Mouse (Mus musculus) lung, postnatal 36 days (tissue): Measurements from ENCODE around the gene Aldh16a1.

ENCODE experiments used
- DNase-seq: peaks from one replicate; pipeline ENCODE4 v3.0.0; 2022; ENCODE audit warnings: mixed read lengths

Gene Aldh16a1

DNA sequence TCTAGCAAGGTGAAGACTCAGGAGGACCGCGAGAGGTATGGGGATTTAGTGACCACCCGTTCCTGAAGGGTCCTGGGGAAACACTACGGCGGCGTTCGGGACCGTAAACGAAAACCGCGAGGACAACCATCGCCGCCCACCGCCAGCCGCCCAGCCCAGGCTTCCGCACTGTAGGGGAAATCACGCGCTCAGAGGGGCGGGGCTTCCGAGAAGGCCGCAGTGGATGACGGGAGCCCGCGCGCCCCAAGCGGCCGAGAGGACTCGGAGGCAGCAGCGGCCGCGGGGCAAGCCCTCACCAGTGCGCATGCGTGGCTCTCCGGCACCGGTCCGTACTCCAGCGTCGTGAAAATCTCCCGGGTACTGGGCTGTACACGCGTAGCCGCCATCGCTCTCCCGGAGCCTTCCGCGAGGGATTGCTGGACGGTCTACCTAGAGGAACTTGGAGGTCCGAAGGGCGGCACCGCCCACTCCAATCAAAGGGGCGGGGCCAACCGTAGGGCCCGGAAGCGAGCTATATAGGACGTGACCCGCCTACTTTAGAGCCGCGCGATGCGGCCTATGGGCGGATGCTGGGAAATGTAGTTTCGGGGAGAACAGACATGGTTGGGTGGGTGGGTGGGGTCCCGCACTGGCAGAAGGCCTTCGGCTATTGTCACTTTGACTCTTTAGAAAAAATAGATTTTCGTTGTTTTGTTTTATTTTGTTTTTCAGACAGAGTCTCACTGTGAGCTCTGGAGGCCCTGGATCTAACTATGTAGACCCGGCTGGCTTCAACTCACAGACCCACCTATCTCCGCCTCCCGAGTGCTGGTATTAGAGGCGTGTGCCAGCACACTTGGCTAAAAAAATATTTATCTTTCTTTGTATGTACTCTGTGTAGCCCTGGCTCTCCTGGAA is at the start of gene Aldh16a1, which contains the start of gene Pih1d1:
Gene Aldh16a1 (minus strand): TSS at position 489 of the 897 bp plus-strand sequence.
Gene Pih1d1 (plus strand): TSS at position 208 of the 897 bp plus-strand sequence.
- peak; percentile 99 for DNase-seq

DNA sequence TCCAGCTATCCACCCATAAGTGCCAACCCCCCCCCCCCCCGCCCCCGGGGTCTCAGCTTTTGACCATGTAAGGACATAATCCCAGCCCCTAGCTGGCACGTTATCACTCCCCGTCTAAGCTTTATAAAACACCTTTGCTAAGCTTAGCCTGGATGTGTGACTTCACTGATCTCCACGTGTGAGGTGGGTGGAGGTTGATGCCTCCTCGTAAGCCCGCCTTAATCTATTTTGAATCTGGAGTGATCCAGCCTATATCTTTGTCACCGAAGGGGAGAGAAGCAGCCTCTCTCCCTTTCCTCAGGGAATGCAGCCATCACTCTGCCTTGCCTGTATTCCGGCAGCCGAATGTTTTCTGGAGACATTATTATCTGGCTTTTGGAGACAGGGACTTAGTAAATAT is 48.3 kb upstream of the Aldh16a1 start:
- DNase-seq: no peak

GRCm38 (mm10) chr7:45198961-45199360 is 44.6 kb upstream of the Aldh16a1 start:
- DNase-seq: no peak

GRCm38 (mm10) chr7:45198435-45198834 is 44.1 kb upstream of the Aldh16a1 start:
- peak; percentile 86 for DNase-seq

- no peak for DNase-seq
Observed at GRCm38 (mm10) chr7:45196994-45197393, 42.6 kb upstream of the Aldh16a1 start.

- DNase-seq: no peak
Observed at GRCm38 (mm10) chr7:45196176-45196535, 41.8 kb upstream of the Aldh16a1 start.

GRCm38 (mm10) chr7:45195341-45196175 is 41.2 kb upstream of the Aldh16a1 start:
- DNase-seq: no peak

DNA sequence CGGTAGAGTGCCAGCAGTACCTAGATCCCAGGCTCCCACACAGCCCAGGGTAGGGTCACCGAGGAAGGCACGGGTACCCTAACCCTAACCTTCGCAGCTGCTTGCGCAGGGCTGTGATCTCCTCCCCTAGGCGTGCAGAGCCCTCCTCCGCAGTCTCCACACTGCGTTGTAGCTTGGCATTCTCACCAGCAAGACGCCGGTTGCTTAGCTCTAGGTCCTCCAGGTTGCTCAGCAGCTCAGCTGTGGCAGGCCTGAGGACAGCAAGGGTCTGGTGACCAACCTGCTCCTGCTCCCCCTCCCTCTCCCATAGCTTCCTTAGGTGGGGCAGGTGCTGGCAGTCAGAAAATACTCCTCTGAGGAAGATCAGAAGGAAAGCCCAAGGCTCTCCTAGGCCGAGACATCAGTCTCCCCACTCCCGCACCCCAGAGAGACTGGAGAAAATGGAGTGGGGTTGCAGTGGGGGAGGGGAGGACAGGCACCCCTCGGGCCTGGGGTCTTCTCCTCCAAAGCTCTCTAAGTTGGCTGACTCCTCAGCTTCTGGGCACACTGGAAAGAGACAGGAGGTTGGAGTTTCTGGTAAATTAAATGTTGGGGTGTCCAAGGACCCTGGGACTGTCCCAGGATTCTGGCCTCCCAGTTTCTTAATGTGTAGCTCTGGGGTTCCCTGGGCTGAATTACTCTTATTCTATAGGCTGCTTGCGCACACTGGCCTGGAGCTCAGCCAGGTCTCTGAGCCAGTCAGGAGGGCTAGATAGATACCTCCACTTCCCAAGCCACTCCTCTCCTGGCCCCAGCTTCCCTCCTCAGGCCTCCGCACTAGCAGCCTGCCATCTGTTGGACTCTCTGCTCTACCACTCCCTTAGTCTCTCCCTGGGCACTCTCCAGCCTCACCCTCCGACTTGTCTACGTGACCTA is 39.7 kb upstream of the Aldh16a1 start:
- no peak for DNase-seq

GRCm38 (mm10) chr7:45193406-45193805 is 39.0 kb upstream of the Aldh16a1 start:
- no peak for DNase-seq

DNA sequence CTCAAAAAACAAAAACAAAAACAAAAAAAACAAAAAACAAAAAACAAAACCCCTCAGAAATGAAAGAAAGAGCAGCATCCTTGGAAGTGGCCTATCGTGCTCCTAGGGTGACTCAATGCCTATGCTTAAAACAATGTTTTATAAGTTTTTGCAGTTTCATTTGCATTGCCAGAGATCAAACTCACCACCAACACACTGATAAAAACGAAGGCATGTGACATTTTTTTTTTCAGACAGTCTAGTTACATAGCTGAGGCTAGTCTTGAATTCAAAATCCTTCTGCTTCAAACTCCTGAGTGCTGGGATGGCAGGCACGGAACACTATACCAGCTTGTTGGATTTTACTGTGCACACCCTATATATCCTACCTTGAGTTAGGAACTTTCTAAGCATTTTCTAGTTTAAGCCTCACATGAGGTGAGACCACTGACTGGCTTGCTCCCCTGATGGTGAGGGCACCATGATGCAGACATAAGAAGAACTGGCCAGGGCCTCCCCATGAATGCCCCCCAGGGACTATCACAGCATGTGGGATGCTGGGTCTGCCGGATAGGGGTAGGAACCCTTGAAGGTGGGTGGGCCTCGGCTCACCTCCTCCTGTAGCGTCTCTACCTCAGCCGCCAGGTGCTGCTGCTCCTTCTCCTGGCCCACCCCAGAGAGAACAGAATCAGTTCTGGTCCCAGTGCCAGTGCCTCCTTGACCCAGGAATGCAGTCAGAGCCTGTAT is 38.4 kb upstream of the Aldh16a1 start:
- no peak for DNase-seq

DNA sequence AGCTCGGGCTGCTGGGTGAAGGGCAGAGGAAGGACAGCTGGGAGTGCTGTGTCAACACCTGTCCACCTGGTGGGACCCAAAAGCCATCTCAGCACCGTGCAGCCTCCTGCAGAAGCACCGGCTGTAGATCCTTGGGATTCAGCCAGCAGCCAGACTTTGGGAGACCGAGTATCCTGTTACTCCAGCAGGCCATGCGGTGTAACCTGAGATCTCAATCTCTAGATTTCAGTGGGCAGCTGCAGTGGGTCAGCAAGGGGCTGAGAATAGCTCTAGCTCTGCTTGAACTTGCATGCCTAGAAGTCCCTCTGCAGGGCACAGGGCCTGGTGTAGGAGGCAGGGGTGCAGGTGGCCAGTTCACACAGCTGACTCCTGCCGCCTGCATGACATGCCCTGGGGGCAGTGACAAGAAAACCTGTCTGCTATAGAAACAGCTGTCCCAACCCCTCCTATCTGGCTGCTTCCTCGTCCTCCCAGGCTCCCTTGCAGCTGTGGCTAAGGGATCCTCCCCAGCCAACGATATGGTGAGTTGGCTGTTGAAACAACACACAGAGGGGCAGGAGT is 37.5 kb upstream of the Aldh16a1 start:
- no peak for DNase-seq

- no peak for DNase-seq
Observed at GRCm38 (mm10) chr7:45191161-45191560, 36.8 kb upstream of the Aldh16a1 start.

DNA sequence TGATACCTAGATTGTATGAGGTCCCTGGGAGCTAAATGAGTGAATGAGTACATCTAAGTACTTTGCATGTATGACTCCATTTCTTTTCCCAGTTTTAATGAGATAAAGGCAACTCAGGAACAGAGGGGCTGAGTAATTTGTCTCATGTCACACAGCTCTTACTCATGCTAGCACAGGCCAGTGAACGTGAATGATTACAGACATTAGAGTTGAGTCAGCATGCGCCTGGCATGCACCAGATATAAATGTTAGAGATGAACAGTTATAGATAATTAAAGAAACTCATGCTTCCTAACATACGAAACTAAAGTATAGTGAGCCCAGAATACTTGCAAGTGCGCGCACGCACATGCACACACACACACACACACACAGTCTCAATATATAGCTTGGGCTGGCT is 35.8 kb upstream of the Aldh16a1 start:
- DNase-seq: no peak

DNA sequence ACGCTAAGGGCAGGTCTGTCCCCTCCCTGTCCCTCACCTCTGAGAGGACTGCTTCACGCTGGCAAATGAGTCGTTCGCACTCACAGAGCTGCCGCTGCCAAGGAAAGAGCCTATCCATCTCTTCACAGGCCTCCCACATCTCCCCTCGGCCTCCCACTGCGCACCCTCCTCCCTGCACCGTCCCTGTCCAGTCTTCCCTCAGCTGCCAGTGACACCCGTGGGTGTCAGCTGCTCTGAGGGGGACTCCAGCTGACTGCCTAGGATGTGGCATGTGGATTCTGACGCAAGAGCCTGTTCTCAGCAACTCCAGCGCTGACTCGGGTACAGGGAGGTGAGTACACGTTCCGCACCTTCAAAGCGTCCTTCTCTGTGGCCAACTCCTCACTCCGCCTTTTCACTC is 35.2 kb upstream of the Aldh16a1 start:
- DNase-seq: no peak

GRCm38 (mm10) chr7:45185921-45186320 is 31.5 kb upstream of the Aldh16a1 start:
- no peak for DNase-seq

- DNase-seq: no peak
Observed at GRCm38 (mm10) chr7:45183672-45184071, 29.3 kb upstream of the Aldh16a1 start.

- DNase-seq: no peak
Observed at GRCm38 (mm10) chr7:45182606-45183005, 28.2 kb upstream of the Aldh16a1 start.

- peak; percentile 94 for DNase-seq
Observed at GRCm38 (mm10) chr7:45182199-45182601, 27.8 kb upstream of the Aldh16a1 start.

DNA sequence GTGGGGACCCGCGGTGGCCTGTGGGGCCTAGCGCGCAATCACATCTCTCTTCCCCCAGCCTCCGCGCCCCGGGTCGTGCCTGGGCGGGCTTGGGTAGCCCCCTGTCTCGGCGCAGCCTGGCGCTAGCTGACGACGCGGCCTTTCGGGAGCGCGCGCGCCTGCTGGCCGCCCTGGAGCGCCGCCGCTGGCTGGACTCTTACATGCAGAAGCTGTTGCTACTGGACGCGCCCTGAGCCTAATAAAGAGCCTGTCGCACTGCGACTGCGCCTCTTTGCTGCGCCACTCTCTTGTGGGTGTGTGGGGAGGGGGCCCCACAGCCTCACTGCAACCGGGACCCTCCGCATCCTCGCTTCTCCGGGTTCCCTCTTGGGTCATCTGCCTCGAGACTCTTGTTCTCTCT is 27.2 kb upstream of the Aldh16a1 start:
- no peak for DNase-seq

DNA sequence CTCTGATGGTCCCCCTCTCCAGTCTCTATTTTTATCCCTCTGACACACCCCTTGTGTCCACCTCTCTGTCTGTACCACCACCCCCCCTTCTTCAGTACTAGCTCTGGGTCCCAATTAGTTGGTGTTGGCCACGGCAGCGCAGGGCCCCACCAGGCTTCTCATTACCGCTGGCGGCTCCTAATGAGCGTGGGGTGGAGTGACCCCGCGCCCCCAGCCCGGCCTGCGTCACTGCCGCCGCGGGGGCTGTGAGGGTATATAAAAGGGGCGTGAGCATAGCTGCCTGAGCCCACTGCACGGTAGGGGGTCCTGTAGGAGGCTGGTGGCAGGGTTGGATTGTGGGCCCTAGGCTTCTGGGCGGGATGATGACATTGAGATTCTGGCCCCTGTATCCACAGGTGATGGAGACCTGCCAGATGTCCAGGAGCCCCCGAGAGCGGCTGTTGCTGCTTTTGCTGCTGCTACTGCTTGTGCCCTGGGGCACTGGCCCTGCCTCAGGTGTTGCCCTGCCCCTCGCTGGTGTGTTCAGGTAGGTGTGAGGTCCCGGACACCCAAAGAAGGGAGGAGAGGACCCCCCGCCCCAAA is 26.6 kb upstream of the Aldh16a1 start, which contains the start of gene Pth2:
Gene Pth2 (plus strand): TSS at position 100 of the 582 bp plus-strand sequence.
- DNase-seq: no peak

- no peak for DNase-seq
Observed at GRCm38 (mm10) chr7:45179469-45179868, 25.1 kb upstream of the Aldh16a1 start, which contains the start of gene Gfy. Gfy (minus strand) TSS chr7:45179569.
